Mouse (Mus musculus) ES-E14 (cell line): ENCODE results near the gene Stk38l. TPM values are rescaled to one million over a fixed set of nuclear protein-coding genes. Genes with fewer than 3 reads are reported as not detected.

Experiments used
- DNase-seq: peaks from one replicate; pipeline ENCODE4 v3.0.0-alpha.2; 2013; ENCODE audit warnings: low read depth, low spot score
- H3K27ac ChIP-seq: 2 replicates; pipeline ENCODE4 v1.5.1; 2012; ENCODE audit warnings: low read depth, mild to moderate bottlenecking, low read length, moderate library complexity, mixed read lengths; ENCODE audit not compliant: poor library complexity, insufficient read depth, severe bottlenecking
- H3K36me3 ChIP-seq: 2 replicates; pipeline ENCODE4 v1.6.1; 2012; ENCODE audit warnings: mild to moderate bottlenecking, low read length, moderate library complexity, mixed read lengths; ENCODE audit not compliant: control insufficient read depth, poor library complexity, insufficient read depth, severe bottlenecking
- H3K4me1 ChIP-seq, 2 experiments: fragments of 150-350 bp in 1 of 2; sonication (generic) in 1 of 2; 2 replicates each; pipeline ENCODE4 v1.6.1; 2012; ENCODE audit warnings: low read length in 2 of 2, mild to moderate bottlenecking in 1 of 2, mixed read lengths in 1 of 2; ENCODE audit not compliant: control insufficient read depth in 2 of 2, insufficient read depth in 2 of 2, poor library complexity in 1 of 2
- H3K4me3 ChIP-seq, 2 experiments: fragments of 150-350 bp in 1 of 2; sonication (generic) in 1 of 2; 2 replicates each; pipeline ENCODE4 v1.5.1; 2012; ENCODE audit warnings: low read length in 2 of 2, low read depth in 1 of 2, mild to moderate bottlenecking in 1 of 2, mixed read lengths in 1 of 2; ENCODE audit not compliant: insufficient read depth in 1 of 2, poor library complexity in 1 of 2, severe bottlenecking in 1 of 2
- H3K9ac ChIP-seq: 2 replicates; pipeline ENCODE4 v1.6.1; 2012; ENCODE audit warnings: low read depth, mild to moderate bottlenecking, low read length, mixed read lengths; ENCODE audit not compliant: poor library complexity, insufficient read depth, severe bottlenecking
- H3K9me3 ChIP-seq: fragments of 150-350 bp; sonication (generic); 2 replicates; pipeline ENCODE4 v1.6.1; 2012; ENCODE audit warnings: low read depth, mild to moderate bottlenecking, low read length; ENCODE audit not compliant: control insufficient read depth, insufficient read depth
- CHD2 ChIP-seq: IDR thresholded peaks from 2 replicates; pipeline ENCODE4 v1.6.1; 2014; ENCODE audit warnings: mild to moderate bottlenecking, low read depth, low read length, inconsistent platforms
- HCFC1 ChIP-seq: IDR thresholded peaks from 2 replicates; pipeline ENCODE4 v1.6.1; 2012; ENCODE audit warnings: low read length, inconsistent platforms, borderline replicate concordance; ENCODE audit not compliant: insufficient read depth
- MAFK ChIP-seq: IDR thresholded peaks from 2 replicates; pipeline ENCODE4 v1.6.1; 2014; ENCODE audit warnings: mild to moderate bottlenecking, low read depth, low read length, inconsistent platforms; ENCODE audit not compliant: insufficient read depth
- ZC3H11A ChIP-seq: IDR thresholded peaks from 2 replicates; pipeline ENCODE4 v1.6.1; 2012; ENCODE audit warnings: low read depth, mild to moderate bottlenecking, inconsistent platforms, low read length, borderline replicate concordance
- ZNF384 ChIP-seq: IDR thresholded peaks from 2 replicates; pipeline ENCODE4 v1.6.1; 2012; ENCODE audit warnings: low read depth, low read length, inconsistent platforms
- in situ Hi-C, 2 experiments: fragments of 600-800 bp; cut with MboI; formaldehyde crosslinking; loops; one replicate each; pipeline ENCODE4 v1.15.1; 2025; ENCODE audit warnings: low sequenced_read_pairs in 2 of 2, inconsistent platforms in 1 of 2; ENCODE audit not compliant: unreplicated experiment in 2 of 2
- total RNA-seq: library from RNA; depleted of rRNA; stranded (reverse); fragments of 300-350 nt; gene quantifications from 2 replicates; pipeline ENCODE4 v1.2.3, GENCODE M21; 2012

Gene Stk38l
- total RNA-seq, 1 experiment = 14.3 TPM

- H3K4me1 ChIP-seq = peaks cover 0 to 4% of the 10 kb centered on the region in 2 experiments; a peak in 2 of 4 replicates
- in situ Hi-C loops = no loop called here
- no peaks in the 10 kb centered on the region for H3K36me3 ChIP-seq
- no peak overlapping the region for H3K4me3 ChIP-seq
- no peak overlapping the region for H3K9ac ChIP-seq
- TF ChIP-seq HCFC1 (no peak), ZNF384 (no peak), CHD2 (no peak), ZC3H11A (no peak), MAFK (no peak)
- H3K27ac ChIP-seq = no peak overlapping the region
- peak; percentile 34 for DNase-seq
- no peaks in the 10 kb centered on the region for H3K9me3 ChIP-seq
These were observed 39.0 kb upstream of the Stk38l start for GRCm38 (mm10) chr6:146685781-146686308.

- Histone ChIP-seq H3K4me3 (no peak overlapping the region), H3K9me3 (no peaks in the 10 kb centered on the region), H3K27ac (no peak overlapping the region), H3K9ac (no peak overlapping the region), H3K36me3 (no peaks in the 10 kb centered on the region), H3K4me1 (peaks cover 0 to 4% of the 10 kb centered on the region in 2 experiments; a peak in 2 of 4 replicates)
- TF ChIP-seq ZNF384 = no peak
- no peak for TF ChIP-seq ZC3H11A
- TF ChIP-seq MAFK = no peak
- no peak for TF ChIP-seq CHD2
- no peak for DNase-seq
- in situ Hi-C loops = no loop called here
These were observed 38.2 kb upstream of the Stk38l start for GRCm38 (mm10) chr6:146686463-146687196.

GRCm38 (mm10) chr6:146688010-146688409 is 36.8 kb upstream of the Stk38l start:
- no peak for DNase-seq
- H3K36me3 ChIP-seq = no peaks in the 10 kb centered on the region
- H3K9me3 ChIP-seq = no peaks in the 10 kb centered on the region
- H3K9ac ChIP-seq = no peak overlapping the region
- no peak overlapping the region for H3K27ac ChIP-seq
- in situ Hi-C loops = no loop called here
- H3K4me1 ChIP-seq = peaks cover 0 to 4% of the 10 kb centered on the region in 2 experiments; a peak in 2 of 4 replicates
- no peak overlapping the region for H3K4me3 ChIP-seq
- no peak for TF ChIP-seq ZNF384
- no peak for TF ChIP-seq CHD2
- no peak for TF ChIP-seq HCFC1
- TF ChIP-seq ZC3H11A = no peak
- no peak for TF ChIP-seq MAFK

- no peaks in the 10 kb centered on the region for H3K36me3 ChIP-seq
- TF ChIP-seq CHD2 (no peak), ZC3H11A (no peak), MAFK (no peak), HCFC1 (no peak), ZNF384 (no peak)
- in situ Hi-C loops = no loop called here
- H3K27ac ChIP-seq = no peak overlapping the region
- peaks cover 0 to 4% of the 10 kb centered on the region in 2 experiments; a peak in 2 of 4 replicates for H3K4me1 ChIP-seq
- H3K9me3 ChIP-seq = no peaks in the 10 kb centered on the region
- H3K4me3 ChIP-seq = no peak overlapping the region
- H3K9ac ChIP-seq = no peak overlapping the region
- DNase-seq = no peak
These were observed 35.9 kb upstream of the Stk38l start for GRCm38 (mm10) chr6:146688861-146689260.

GRCm38 (mm10) chr6:146697767-146698166 is 27.0 kb upstream of the Stk38l start:
- Histone ChIP-seq H3K9ac (no peak overlapping the region), H3K27ac (no peak overlapping the region), H3K4me3 (no peak overlapping the region), H3K4me1 (no peaks in the 10 kb centered on the region), H3K9me3 (no peaks in the 10 kb centered on the region), H3K36me3 (no peaks in the 10 kb centered on the region)
- no peak for DNase-seq
- TF ChIP-seq ZNF384 (no peak), ZC3H11A (no peak), HCFC1 (no peak), CHD2 (no peak), MAFK (no peak)
- in situ Hi-C loops = no loop called here
